Mouse (Mus musculus) hindbrain, embryonic 10.5 days (tissue): ENCODE measurements around the gene Tmem41b. TPM values are rescaled to one million over a fixed set of nuclear protein-coding genes. Genes with fewer than 3 reads are reported as not detected.

ENCODE experiments used
- DNase-seq: peaks from one replicate; pipeline ENCODE4 v3.0.0-alpha.2; 2017; ENCODE audit warnings: low spot score
- H3K27ac ChIP-seq: fragments of 300-500 bp; sonication (generic); 2 replicates; pipeline ENCODE4 v1.5.1; 2016; ENCODE audit warnings: mild to moderate bottlenecking, moderate library complexity
- H3K27me3 ChIP-seq: fragments of 300-500 bp; sonication (generic); 2 replicates; pipeline ENCODE4 v1.6.1; 2016; ENCODE audit warnings: mild to moderate bottlenecking; ENCODE audit not compliant: poor library complexity, insufficient read depth, severe bottlenecking
- H3K36me3 ChIP-seq: fragments of 300-500 bp; sonication (generic); 2 replicates; pipeline ENCODE4 v1.6.1; 2016; ENCODE audit warnings: mild to moderate bottlenecking, moderate library complexity
- H3K4me1 ChIP-seq: fragments of 300-500 bp; sonication (generic); replicated peaks from 2 replicates; pipeline ENCODE4 v1.6.1; 2016; ENCODE audit warnings: mild to moderate bottlenecking
- H3K4me3 ChIP-seq: fragments of 300-500 bp; sonication (generic); 2 replicates; pipeline ENCODE4 v1.5.1; 2016; ENCODE audit warnings: mild to moderate bottlenecking, moderate library complexity
- H3K9me3 ChIP-seq: fragments of 300-500 bp; sonication (generic); 2 replicates; pipeline ENCODE4 v1.6.1; 2016; ENCODE audit warnings: mild to moderate bottlenecking, moderate library complexity
- WGBS: fragments of 180-500 bp; shearing (Covaris S2); methylation state at CpG from one replicate; pipeline ENCODE4 v1.1.7; 2016; 5-methylcytosine and 5-hydroxymethylcytosine counted together
- polyA plus RNA-seq: library from polyadenylated mRNA; unstranded; fragments of >200 nt; fragmentation: Nextera tagmentation; extraction: Ambion mirVana; gene quantifications from 2 replicates; pipeline ENCODE4 v1.2.1, GENCODE M21; 2016

The Tmem41b gene
- polyA plus RNA-seq, 1 experiment from 2014 or later: 65.7 TPM

GRCm38 (mm10) chr7:109967805-109968579 is 18.7 kb downstream of the Tmem41b start:
- H3K4me1 ChIP-seq: peaks cover 16% of the 10 kb centered on the region
- no peaks in the 10 kb centered on the region for H3K27me3 ChIP-seq
- H3K4me3 ChIP-seq: no peak overlapping the region
- peaks cover 6% of the 10 kb centered on the region for H3K36me3 ChIP-seq
- peak overlapping the region; percentile 40 for H3K27ac ChIP-seq
- H3K9me3 ChIP-seq: no peaks in the 10 kb centered on the region
- no peak for DNase-seq
- WGBS: 79% methylated on average over 11 of the region's 11 CpGs

DNA sequence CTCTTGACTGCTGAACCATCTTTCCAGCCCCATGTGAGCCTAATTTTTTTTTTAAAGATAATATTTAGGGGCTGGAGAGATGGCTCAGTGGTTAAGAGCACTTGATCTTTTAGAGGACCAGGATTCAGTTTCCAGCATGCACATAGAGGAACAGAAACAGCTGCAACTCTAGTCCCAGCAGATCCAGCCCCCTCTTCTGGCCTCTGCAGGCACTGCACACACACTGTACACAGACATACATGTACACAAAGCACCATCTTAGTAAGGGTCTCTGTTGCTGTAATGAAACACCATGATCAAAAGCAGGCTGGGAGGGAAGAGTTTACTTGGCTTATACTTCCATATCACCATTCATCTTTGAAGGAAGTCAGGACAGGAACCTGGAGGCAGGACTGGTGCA is 21.1 kb downstream of the Tmem41b start:
- Histone ChIP-seq H3K27me3 (no peaks in the 10 kb centered on the region), H3K27ac (no peak overlapping the region), H3K36me3 (no peaks in the 10 kb centered on the region), H3K4me1 (peaks cover 20% of the 10 kb centered on the region), H3K4me3 (no peak overlapping the region), H3K9me3 (no peaks in the 10 kb centered on the region)
- no peak for DNase-seq

DNA sequence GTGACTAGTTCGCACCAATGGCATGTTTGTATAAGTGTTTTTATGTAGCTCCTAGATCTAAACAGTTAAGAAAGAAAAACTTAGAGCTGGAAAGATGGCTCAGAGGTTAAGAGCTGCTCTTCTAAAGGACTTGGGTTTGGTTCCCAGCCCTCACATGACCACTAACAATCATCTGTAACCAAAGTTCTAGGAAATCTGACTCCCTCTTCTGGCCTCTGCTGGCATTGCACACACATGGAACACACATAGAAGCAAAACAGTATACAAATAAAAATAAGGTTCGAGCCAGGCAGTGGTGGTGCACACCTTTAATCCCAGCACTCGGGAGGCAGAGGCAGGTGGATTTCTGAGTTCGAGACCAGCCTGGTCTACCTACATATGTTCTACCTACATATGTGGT is 23.0 kb downstream of the Tmem41b start:
- H3K27me3 ChIP-seq: no peaks in the 10 kb centered on the region
- H3K4me3 ChIP-seq: no peak overlapping the region
- peaks cover 25% of the 10 kb centered on the region for H3K4me1 ChIP-seq
- no peak overlapping the region for H3K27ac ChIP-seq
- H3K36me3 ChIP-seq: no peaks in the 10 kb centered on the region
- 94% methylated on average over 4 of the region's 4 CpGs for WGBS
- H3K9me3 ChIP-seq: no peaks in the 10 kb centered on the region
- DNase-seq: no peak

DNA sequence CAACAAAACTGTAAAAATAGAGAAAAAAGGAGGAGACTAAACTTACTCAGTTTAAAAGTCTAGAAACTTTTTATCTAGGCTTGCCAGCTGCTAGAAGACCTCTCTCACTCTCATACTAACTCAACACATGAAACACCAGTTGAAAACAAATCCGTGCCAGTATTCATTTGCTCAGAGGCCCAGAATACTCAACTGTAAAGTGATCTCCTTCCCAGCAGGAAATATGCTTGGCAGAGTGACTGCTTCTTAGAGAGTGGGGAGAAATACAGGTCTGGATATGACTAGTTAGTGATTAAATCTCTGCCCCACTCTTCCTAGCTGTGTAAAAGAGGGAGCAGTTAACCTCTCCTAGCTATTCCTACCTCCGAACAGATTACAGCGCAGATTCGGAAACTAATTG is 24.1 kb downstream of the Tmem41b start:
- Histone ChIP-seq H3K36me3 (no peaks in the 10 kb centered on the region), H3K4me3 (no peak overlapping the region), H3K27me3 (no peaks in the 10 kb centered on the region), H3K4me1 (peaks cover 27% of the 10 kb centered on the region), H3K27ac (no peak overlapping the region), H3K9me3 (no peaks in the 10 kb centered on the region)
- WGBS: 82% methylated on average over 4 of the region's 4 CpGs
- DNase-seq: no peak

GRCm38 (mm10) chr7:109961570-109961969 is 25.2 kb downstream of the Tmem41b start:
- Histone ChIP-seq H3K4me1 (peaks cover 31% of the 10 kb centered on the region), H3K4me3 (no peak overlapping the region), H3K36me3 (no peaks in the 10 kb centered on the region), H3K9me3 (no peaks in the 10 kb centered on the region), H3K27me3 (no peaks in the 10 kb centered on the region), H3K27ac (no peak overlapping the region)
- 84% methylated on average over 2 of the region's 2 CpGs for WGBS
- no peak for DNase-seq

DNA sequence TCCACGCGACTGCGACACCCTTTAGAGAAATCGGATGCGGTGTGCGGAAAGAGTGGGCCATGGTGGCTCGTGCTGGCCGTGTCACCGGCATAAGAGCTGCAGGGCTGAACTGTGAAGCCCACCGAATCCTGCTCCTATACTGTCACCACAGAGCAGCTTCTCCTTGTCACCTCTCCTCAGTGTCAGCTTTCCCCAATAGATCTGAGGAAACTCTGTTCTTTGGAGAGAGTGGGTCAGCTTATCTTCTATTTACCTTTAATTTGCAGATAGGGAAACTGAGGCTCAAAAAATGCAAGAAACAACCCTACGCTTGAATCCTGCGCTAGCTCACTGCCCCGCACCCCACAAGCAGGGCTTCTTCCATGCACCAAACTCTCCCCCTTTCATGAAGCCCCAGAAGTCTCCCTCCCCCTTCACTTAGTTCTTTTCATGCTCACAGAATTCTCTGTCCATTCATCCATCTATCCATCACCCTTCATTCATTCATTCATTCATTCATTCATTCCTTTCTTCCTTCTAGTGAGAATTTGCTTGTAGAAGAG is 26.0 kb downstream of the Tmem41b start:
- Histone ChIP-seq H3K4me3 (peak overlapping the region; percentile 91), H3K9me3 (no peaks in the 10 kb centered on the region), H3K36me3 (no peaks in the 10 kb centered on the region), H3K27me3 (no peaks in the 10 kb centered on the region), H3K27ac (peak overlapping the region; percentile 97), H3K4me1 (peaks cover 31% of the 10 kb centered on the region)
- no peak for DNase-seq
- 8% methylated on average over 13 of the region's 13 CpGs for WGBS

DNA sequence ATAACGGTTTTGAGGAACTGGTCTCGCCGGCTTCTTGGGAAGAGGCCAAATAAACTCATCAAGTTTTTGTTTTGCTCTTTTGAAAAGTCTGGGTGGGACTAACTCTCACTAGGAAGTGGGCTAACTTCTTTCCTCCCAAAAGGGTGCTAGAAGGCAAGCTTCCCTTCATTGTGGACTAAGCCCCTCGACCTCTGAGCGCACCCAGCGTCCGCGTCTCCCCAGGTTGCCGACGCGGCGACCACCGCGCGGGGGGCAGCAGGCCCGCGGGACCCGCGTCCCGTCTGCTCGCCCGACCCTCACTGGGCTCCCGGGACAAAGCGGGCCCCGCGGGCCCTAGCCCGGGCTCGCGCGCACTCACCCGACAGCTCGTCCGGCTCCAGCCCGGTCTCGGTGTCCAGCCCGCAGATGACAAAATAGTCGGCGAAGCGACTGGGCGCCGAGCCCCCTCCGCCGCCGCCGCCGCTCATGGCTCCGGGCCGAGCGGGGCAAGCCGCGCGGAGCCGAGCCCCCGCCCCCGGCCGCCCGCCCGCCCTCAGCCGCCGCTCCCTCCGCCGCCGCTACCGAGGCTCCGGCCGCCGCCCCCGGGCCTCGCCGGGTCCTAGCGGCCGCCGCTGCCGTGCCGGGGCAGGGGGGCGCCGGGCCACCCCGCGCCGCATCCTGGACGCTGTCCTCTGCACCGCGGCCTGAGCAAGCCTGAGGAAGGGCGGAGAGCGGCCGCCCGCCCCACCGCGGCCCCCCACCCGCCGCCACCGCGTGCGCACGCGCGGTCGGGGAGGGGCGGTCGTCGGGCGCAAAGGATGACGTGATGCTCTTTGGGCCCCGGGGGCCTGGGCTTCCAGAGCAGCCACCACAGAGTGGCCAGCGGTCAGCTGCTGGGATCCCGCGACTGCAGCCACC is 26.8 kb downstream of the Tmem41b start, which contains the start of gene Dennd5a:
Gene Dennd5a, minus strand, starts transcription at position 755 of the 897 bp plus-strand sequence.
- WGBS: under 1% methylated on average over 105 of the region's 107 CpGs
- no peaks in the 10 kb centered on the region for H3K9me3 ChIP-seq
- peaks cover 36% of the 10 kb centered on the region for H3K4me1 ChIP-seq
- peak within 1 kb of the TSS; percentile 91 for H3K4me3 ChIP-seq
- no peaks in the 10 kb centered on the region for H3K36me3 ChIP-seq
- peak within 1 kb of the TSS; percentile 97 for H3K27ac ChIP-seq
- DNase-seq: peak; percentile 88
- no peaks in the 10 kb centered on the region for H3K27me3 ChIP-seq

DNA sequence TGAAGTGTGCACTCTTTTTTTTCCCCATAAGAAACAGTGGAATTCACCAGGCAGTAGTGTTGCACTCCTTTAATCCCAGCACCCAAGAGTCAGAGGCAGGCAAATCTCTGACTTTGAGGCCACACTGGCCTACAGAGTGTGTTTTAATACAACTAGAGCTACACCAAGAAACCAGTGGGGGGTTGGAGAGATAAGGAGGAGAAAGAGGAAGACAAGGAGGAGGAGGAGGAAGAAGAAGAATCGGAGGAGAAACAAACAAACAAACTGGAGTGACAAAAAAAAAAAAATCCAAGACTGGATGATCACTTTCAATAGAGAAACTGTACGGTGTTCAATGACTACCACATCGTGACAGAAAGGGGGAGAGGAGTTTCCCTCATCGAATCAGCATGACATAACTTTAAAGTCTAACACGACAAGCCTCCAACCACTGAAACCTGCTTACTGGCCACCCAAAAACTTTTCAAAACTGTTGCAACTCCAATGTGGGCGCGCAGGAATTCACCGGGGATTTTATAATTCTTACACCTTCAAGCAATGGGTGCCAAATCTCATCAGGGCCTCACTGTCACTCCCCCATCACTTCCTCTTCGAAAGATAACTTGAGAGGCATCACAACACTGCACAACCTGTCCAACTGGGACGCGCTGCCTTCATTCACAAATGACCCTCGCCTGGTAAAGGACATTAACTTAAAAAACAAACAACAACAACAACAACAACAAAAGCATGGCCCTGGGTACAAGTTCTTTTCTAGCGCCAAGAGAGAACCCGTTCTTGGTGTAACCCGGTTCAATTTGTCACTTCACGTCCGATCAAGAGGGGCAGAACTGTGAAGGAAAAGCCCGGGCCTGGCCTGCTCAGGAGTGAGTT is 27.6 kb downstream of the Tmem41b start:
- WGBS: 10% methylated on average over 18 of the region's 18 CpGs
- H3K36me3 ChIP-seq: no peaks in the 10 kb centered on the region
- H3K4me1 ChIP-seq: peaks cover 38% of the 10 kb centered on the region
- peak overlapping the region; percentile 97 for H3K27ac ChIP-seq
- no peak for DNase-seq
- H3K9me3 ChIP-seq: no peaks in the 10 kb centered on the region
- H3K27me3 ChIP-seq: no peaks in the 10 kb centered on the region
- H3K4me3 ChIP-seq: peak overlapping the region; percentile 91

DNA sequence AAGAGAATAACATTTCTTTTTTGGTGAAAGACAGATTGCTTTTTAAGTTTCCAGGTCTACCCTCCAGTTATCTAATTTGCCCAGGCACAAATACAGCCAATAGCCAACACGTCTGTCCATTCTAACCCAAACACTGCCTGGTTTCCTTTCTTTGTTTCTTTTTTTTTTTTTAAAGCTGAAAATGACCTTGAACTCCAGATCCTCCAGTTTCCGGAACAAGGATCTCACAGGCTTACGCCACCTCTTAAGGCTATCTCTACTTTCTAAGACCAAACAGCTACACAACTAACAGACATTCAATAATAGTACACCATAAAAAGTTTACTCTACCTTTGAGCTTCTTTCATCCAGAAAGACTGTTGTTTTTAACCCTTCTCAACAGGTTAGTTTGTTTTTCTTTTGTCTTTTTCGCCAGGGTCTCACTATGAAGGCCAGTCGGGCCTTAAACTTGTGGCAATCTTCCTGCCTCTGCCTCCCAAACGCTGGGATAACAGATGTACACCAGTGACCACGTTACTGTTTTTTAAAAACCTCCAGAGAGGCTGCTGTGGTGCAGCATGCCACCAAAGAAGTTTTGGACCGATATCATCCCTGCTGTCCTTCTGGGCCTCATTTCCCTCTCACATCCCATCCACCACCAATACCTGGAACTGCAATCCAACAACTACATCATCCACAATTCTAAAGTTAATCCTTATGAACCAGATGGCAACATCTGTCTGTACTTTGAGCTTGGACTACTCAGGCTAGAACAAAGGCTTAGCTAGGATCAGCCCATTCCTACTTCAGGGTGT is 28.5 kb downstream of the Tmem41b start:
- WGBS: 81% methylated on average over 8 of the region's 8 CpGs
- Histone ChIP-seq H3K27me3 (no peaks in the 10 kb centered on the region), H3K27ac (no peak overlapping the region), H3K4me1 (peaks cover 38% of the 10 kb centered on the region), H3K9me3 (no peaks in the 10 kb centered on the region), H3K4me3 (peak overlapping the region; percentile 91), H3K36me3 (no peaks in the 10 kb centered on the region)
- no peak for DNase-seq

DNA sequence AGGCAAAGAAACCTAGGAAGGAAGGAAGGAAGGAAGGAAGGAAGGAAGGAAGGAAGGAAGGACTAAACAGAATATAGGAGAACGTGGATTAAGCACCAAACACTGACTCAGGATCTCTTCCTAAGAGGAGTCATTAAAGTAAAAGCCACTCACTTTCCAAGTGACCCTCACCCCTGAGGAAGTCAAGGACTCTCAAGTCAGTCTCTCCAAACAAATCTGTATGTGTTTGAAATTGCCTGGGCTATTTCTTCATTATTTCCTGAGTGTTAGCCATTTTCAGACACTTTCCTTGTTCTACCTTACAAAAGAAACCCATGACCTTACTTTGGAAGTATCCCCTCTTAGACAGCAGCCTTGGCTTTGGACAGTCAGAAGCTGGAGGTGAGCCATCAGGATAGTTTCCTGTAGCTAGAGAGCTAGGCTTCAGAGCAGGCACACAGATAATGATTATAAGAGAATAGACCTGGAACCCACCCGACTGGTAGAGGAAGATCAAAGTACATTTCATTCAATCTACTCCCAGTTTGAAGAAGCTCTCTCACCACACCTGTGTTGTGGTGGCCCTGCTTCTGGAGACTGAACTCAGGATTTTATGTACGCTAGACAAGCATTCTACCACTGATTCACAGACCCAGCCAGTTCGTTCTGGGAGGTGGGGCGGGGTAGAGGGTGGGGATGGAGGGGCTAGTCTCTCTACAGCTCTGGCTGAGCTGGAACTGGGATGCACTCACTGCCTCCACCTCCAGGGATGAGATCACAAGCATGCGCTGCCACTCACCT is 31.9 kb downstream of the Tmem41b start:
- WGBS: 70% methylated on average over 6 of the region's 6 CpGs
- DNase-seq: no peak
- no peaks in the 10 kb centered on the region for H3K27me3 ChIP-seq
- no peak overlapping the region for H3K27ac ChIP-seq
- H3K4me1 ChIP-seq: peaks cover 28% of the 10 kb centered on the region
- H3K4me3 ChIP-seq: no peak overlapping the region
- H3K36me3 ChIP-seq: no peaks in the 10 kb centered on the region
- H3K9me3 ChIP-seq: no peaks in the 10 kb centered on the region

DNA sequence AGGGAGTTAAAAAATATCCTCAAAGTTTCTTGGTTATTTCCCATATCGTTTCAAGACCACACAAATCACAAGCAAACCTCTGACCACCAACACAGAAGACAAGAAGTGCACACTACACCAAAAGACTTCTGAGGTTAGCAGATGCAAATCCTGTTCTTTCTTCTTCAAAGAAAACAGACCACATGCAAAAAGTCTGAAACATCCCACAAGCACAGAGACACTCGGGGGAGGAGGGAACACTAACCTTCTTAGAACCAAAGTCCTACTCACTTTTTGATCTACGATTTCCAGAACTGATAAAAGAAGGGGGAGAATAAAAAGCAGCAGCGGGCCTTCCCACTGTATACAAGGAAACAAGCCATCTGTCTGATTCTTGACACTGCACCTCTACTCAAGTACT is 35.4 kb downstream of the Tmem41b start:
- Histone ChIP-seq H3K4me1 (peaks cover 7% of the 10 kb centered on the region), H3K9me3 (no peaks in the 10 kb centered on the region), H3K27ac (no peak overlapping the region), H3K36me3 (no peaks in the 10 kb centered on the region), H3K27me3 (no peaks in the 10 kb centered on the region), H3K4me3 (no peak overlapping the region)
- 87% methylated on average over 4 of the region's 4 CpGs for WGBS
- DNase-seq: no peak
